31 mouse cellular contexts compared by ENCODE assay signal in the genomic region with DNA sequence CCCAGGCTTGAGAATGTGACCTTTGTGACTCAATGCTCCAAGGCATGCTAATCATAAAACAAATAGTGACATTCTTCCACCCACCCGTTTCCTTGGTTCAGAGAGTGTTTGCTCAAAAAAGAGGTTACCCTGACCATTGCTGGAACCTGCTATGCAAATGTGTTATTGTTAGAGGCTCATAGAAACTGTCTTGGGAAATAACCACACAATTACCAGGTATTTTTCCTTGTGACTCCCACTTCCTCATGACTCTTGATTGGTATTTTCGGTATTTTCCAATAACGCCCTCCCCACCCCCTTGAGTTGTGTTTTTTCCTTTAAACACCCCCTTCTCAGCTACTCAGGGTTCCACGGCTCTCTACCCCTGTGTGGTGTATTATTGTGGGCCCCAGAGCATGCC. TPM values are rescaled to one million over a fixed set of nuclear protein-coding genes. Genes with fewer than 3 reads are reported as not detected.
"Had no signal": no experiment of that assay in that cellular context is flagged by ENCODE, and none has a peak within 500 bp of the region (broad histone marks: within the 10 kb centered on the region; RNA-seq: fewer than 3 reads in every experiment).

No protein-coding gene starts in this region.

- DNase-seq: liver, postnatal 0 days; lung, adult 2 months; lung, postnatal 14 days; lung, postnatal 36 days; midbrain, embryonic 14.5 days; retina, postnatal 1 day; right cerebral cortex, adult 18-20 months; right cerebral cortex, postnatal 25 days; right cerebral cortex, postnatal 4 days; spleen, adult 18-20 months; thymus, adult 2 months; thymus, postnatal 25 days; thymus, postnatal 4 days had no signal

- H3K4me1 ChIP-seq: liver, embryonic 15.5 days; lung, embryonic 15.5 days; megakaryocyte, embryonic 14.5 days; midbrain, embryonic 10.5 days; midbrain, embryonic 12.5 days; neural tube, embryonic 13.5 days; neural tube, embryonic 15.5 days had no signal

- H3K4me2 ChIP-seq: liver, embryonic 15.5 days; lung, embryonic 15.5 days; midbrain, embryonic 12.5 days; neural tube, embryonic 13.5 days; neural tube, embryonic 15.5 days had no signal

- H3K9ac ChIP-seq: liver, embryonic 15.5 days; liver, postnatal 0 days; lung, embryonic 15.5 days; midbrain, embryonic 12.5 days; neural tube, embryonic 13.5 days; neural tube, embryonic 15.5 days had no signal

- H3K36me3 ChIP-seq: liver, embryonic 15.5 days; lung, embryonic 15.5 days; midbrain, embryonic 10.5 days; midbrain, embryonic 12.5 days; neural tube, embryonic 13.5 days; neural tube, embryonic 15.5 days had no signal

- H3K27ac ChIP-seq: liver, embryonic 15.5 days; lung, embryonic 15.5 days; macrophage; midbrain, embryonic 10.5 days; midbrain, embryonic 12.5 days; neural tube, embryonic 13.5 days; neural tube, embryonic 15.5 days had no signal

- H3K27me3 ChIP-seq: liver, embryonic 15.5 days; lung, embryonic 15.5 days; megakaryocyte, embryonic 14.5 days; midbrain, embryonic 12.5 days; neural tube, embryonic 13.5 days; neural tube, embryonic 15.5 days had no signal

- H3K9me3 ChIP-seq: liver, embryonic 15.5 days; lung, embryonic 15.5 days had no signal

- H3K4me3 ChIP-seq: liver, embryonic 15.5 days; lung, embryonic 15.5 days; megakaryocyte, embryonic 14.5 days; midbrain, embryonic 10.5 days; midbrain, embryonic 12.5 days; myocyte; neural tube, embryonic 13.5 days; neural tube, embryonic 15.5 days had no signal

RNA-seq across cellular contexts. Expression of gene Olfr403, which starts 2.3 kb away (rescaled TPM):
- total RNA-seq: megakaryocyte progenitor cell, adult 5-6 weeks had no signal
- polyA plus RNA-seq: liver, embryonic 15.5 days; liver, postnatal 0 days; lung, adult 2 months; lung, embryonic 15.5 days; lung, postnatal 0 days; macrophage; midbrain, embryonic 10.5 days; midbrain, embryonic 12.5 days; midbrain, embryonic 14.5 days; midbrain, embryonic 16.5 days; myocyte; neural tube, embryonic 11.5 days; neural tube, embryonic 13.5 days; neural tube, embryonic 15.5 days; small intestine, adult 2 months; stomach, embryonic 14.5 days; stomach, embryonic 16.5 days; testis, adult 2 months; thymus, adult 2 months; urinary bladder, adult 2 months had no signal

RNA-seq across cellular contexts. Expression of gene Olfr43, which starts 27.4 kb away (rescaled TPM):
- total RNA-seq: megakaryocyte progenitor cell, adult 5-6 weeks had no signal
- polyA plus RNA-seq: liver, embryonic 15.5 days; liver, postnatal 0 days; lung, adult 2 months; lung, embryonic 15.5 days; lung, postnatal 0 days; macrophage; midbrain, embryonic 10.5 days; midbrain, embryonic 12.5 days; midbrain, embryonic 14.5 days; midbrain, embryonic 16.5 days; myocyte; neural tube, embryonic 11.5 days; neural tube, embryonic 13.5 days; neural tube, embryonic 15.5 days; small intestine, adult 2 months; stomach, embryonic 14.5 days; stomach, embryonic 16.5 days; testis, adult 2 months; urinary bladder, adult 2 months had no signal

RNA-seq across cellular contexts. Expression of gene Olfr402, which starts 30.4 kb away (rescaled TPM):
- total RNA-seq: megakaryocyte progenitor cell, adult 5-6 weeks had no signal
- polyA plus RNA-seq: liver, embryonic 15.5 days; liver, postnatal 0 days; lung, adult 2 months; lung, embryonic 15.5 days; lung, postnatal 0 days; macrophage; midbrain, embryonic 10.5 days; midbrain, embryonic 12.5 days; midbrain, embryonic 14.5 days; midbrain, embryonic 16.5 days; myocyte; neural tube, embryonic 11.5 days; neural tube, embryonic 13.5 days; neural tube, embryonic 15.5 days; small intestine, adult 2 months; stomach, embryonic 14.5 days; stomach, embryonic 16.5 days; thymus, adult 2 months; urinary bladder, adult 2 months had no signal
